Mouse (Mus musculus) bone marrow macrophage, adult 2 months (primary cell): ENCODE results near the gene Sertad3. TPM values are rescaled to one million over a fixed set of nuclear protein-coding genes. Genes with fewer than 3 reads are reported as not detected.

Experiments used
- H3K27ac ChIP-seq: 2 replicates; pipeline ENCODE4 v1.5.1; 2012; ENCODE audit warnings: low read depth, low read length; ENCODE audit not compliant: insufficient read depth
- H3K4me1 ChIP-seq: 2 replicates; pipeline ENCODE4 v1.6.1; 2012; ENCODE audit warnings: low read length; ENCODE audit not compliant: control insufficient read depth, insufficient read depth
- H3K4me3 ChIP-seq: 2 replicates; pipeline ENCODE4 v1.5.1; 2012; ENCODE audit warnings: mild to moderate bottlenecking, low read length, moderate library complexity; ENCODE audit not compliant: insufficient read depth
- CTCF ChIP-seq: IDR thresholded peaks from 2 replicates; pipeline ENCODE4 v1.5.1; 2012; ENCODE audit warnings: low read depth, mild to moderate bottlenecking, low read length, moderate library complexity
- POLR2A ChIP-seq: IDR thresholded peaks from 2 replicates; pipeline ENCODE4 v1.6.1; 2012; ENCODE audit warnings: mild to moderate bottlenecking, low read depth, low read length, borderline replicate concordance
- polyA plus RNA-seq: library from polyadenylated mRNA; stranded (reverse); fragments of >200 nt; gene quantifications from 2 replicates; pipeline ENCODE4 v1.2.4, GENCODE M21; 2012; ENCODE audit not compliant: missing spikeins, insufficient read depth, insufficient read length

Gene Sertad3
- polyA plus RNA-seq, 1 experiment, result 19.5 TPM

GRCm38 (mm10) chr7:27458614-27459013, 15.0 kb upstream of the Sertad3 start:
- H3K27ac ChIP-seq, result no peak overlapping the region
- TF ChIP-seq POLR2A, result no peak
- TF ChIP-seq CTCF, result no peak
- peaks cover 7% of the 10 kb centered on the region for H3K4me1 ChIP-seq
- H3K4me3 ChIP-seq, result no peak overlapping the region

- no peak overlapping the region for H3K27ac ChIP-seq
- H3K4me1 ChIP-seq, result peaks cover 7% of the 10 kb centered on the region
Observed at GRCm38 (mm10) chr7:27459640-27460039, 13.9 kb upstream of the Sertad3 start.

GRCm38 (mm10) chr7:27460477-27460876, 13.1 kb upstream of the Sertad3 start:
- Histone ChIP-seq H3K27ac (no peak overlapping the region), H3K4me3 (no peak overlapping the region), H3K4me1 (peaks cover 2% of the 10 kb centered on the region)
- TF ChIP-seq CTCF (no peak), POLR2A (no peak)

More at GRCm38 (mm10) chr7:27459640-27460039, 13.9 kb upstream of the Sertad3 start:
- no peak overlapping the region for H3K4me3 ChIP-seq
- TF ChIP-seq POLR2A (no peak), CTCF (no peak)

DNA sequence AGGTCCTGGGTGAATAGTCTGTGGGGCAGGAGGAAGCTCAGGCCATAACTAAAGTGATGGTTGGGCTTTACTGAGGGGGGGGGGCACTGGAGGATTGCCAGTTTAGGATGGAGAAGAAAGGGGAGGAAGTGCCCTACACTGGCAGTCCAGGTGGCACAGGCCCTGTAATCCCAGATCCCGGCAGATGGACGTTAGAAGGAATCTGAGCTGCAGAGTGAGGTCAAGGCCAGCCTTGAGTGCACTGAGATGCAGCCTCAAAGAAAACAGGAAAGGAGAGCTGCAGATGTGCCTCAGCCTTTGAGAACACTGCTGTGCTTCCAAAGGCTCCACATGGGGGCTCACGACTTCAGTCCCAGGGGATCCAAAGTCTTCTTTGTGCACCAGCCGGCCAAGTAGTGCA, 5.9 kb upstream of the Sertad3 start:
- Histone ChIP-seq H3K4me1 (peaks cover 2% of the 10 kb centered on the region; the same call in 1 of the 2 replicates), H3K27ac (no peak overlapping the region), H3K4me3 (no peak overlapping the region)
- TF ChIP-seq CTCF (no peak), POLR2A (no peak)

GRCm38 (mm10) chr7:27471390-27472120, 2.0 kb upstream of the Sertad3 start:
- Histone ChIP-seq H3K27ac (no peak overlapping the region), H3K4me3 (no peak overlapping the region), H3K4me1 (peaks cover 10% of the 10 kb centered on the region)
- no peak for TF ChIP-seq CTCF
- no peak for TF ChIP-seq POLR2A

DNA sequence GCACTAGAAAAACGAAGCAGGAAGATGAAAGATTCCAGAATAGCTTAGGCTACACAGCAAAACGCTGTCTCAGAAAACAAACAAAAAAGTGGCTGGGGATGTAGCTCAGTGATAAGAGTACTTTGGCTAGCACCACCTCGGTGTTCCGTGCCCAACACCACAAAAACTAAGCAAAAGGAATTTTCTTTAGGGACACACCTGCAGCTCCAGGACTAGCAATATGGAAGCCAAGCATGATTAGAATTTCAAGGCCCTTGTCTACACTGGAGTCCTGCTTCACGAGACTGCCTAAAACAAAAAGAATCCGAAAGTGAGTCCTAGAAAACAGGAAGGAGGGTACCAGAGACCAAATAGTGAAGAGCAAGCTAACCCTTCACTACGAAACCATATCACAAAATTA, 972 bp upstream of the Sertad3 start:
- Histone ChIP-seq H3K4me1 (peaks cover 10% of the 10 kb centered on the region), H3K4me3 (peak overlapping the region; percentile 87), H3K27ac (peak overlapping the region; percentile 77)
- no peak for TF ChIP-seq CTCF
- no peak for TF ChIP-seq POLR2A

- Histone ChIP-seq H3K4me3 (peak overlapping the region; percentile 87), H3K4me1 (peaks cover 10% of the 10 kb centered on the region), H3K27ac (peak overlapping the region; percentile 76)
- TF ChIP-seq POLR2A (no peak), CTCF (no peak)
Observed at GRCm38 (mm10) chr7:27473835-27474489, 394 bp downstream of the Sertad3 start.

GRCm38 (mm10) chr7:27474490-27474954, 954 bp downstream of the Sertad3 start:
- H3K4me3 ChIP-seq, result peak overlapping the region; percentile 87
- peaks cover 10% of the 10 kb centered on the region for H3K4me1 ChIP-seq
- H3K27ac ChIP-seq, result peak overlapping the region; percentile 76
- TF ChIP-seq POLR2A (no peak), CTCF (0 out of 2 replicates have a peak, but pooled peaks have one; percentile 7)

GRCm38 (mm10) chr7:27475596-27475995, 2.0 kb downstream of the Sertad3 start:
- TF ChIP-seq CTCF (no peak), POLR2A (no peak)
- Histone ChIP-seq H3K4me1 (peaks cover 10% of the 10 kb centered on the region), H3K4me3 (no peak overlapping the region), H3K27ac (no peak overlapping the region)

DNA sequence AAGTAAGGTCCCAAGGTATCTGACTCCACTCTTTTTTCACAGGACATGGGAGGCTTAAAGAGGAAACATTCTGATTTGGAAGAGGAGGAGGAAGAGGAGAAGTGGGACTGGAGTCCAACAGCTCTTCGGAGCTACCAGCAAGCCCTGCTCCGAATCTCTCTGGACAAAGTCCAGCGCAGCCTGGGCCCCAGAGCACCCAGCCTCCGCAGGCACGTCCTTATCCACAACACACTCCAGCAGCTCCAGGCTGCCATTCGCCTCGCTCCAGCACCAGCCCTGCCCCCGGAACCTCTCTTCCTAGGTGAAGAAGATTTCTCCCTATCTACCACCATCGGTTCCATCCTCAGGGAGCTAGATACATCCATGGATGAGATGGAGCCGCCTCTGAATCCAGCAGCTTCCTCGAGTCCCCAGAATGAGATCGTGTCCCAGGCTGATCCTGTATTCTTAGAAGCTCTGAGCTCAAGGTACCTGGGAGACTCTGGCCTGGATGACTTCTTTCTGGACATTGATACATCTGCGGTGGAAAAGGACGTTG, 2.6 kb downstream of the Sertad3 start:
- TF ChIP-seq CTCF (no peak), POLR2A (no peak)
- no peak overlapping the region for H3K4me3 ChIP-seq
- peaks cover 15% of the 10 kb centered on the region for H3K4me1 ChIP-seq
- H3K27ac ChIP-seq, result no peak overlapping the region
